Mouse (Mus musculus): ENCODE data around the gene Tmem229b. TPM values are rescaled to one million over a fixed set of nuclear protein-coding genes. Genes with fewer than 3 reads are reported as not detected.
A peak's percentile ranks its signal among the peaks of the same experiment; 100 is the strongest.
"Not testable (repeated sequence)": the region's sequence is repeated elsewhere in the genome, so short reads cannot be mapped to it uniquely, and the experiment has no call there.

Gene Tmem229b
- polyA plus RNA-seq, 1 experiment from 2014 or later = 2.6 TPM

- Histone ChIP-seq H3K27me3 (replicated peaks) (peaks cover 28% of the 10 kb centered on the region), H3K27ac (replicated peaks) (no peak overlapping the region), H3K4me3 (no peak overlapping the region), H3K4me1 (peaks cover 6% of the 10 kb centered on the region), H3K9me3 (no peaks in the 10 kb centered on the region), H3K4me2 (no peak overlapping the region), H3K9ac (no peak overlapping the region), H3K36me3 (peaks cover 13% of the 10 kb centered on the region)
- 65% methylated on average over 8 of the region's 8 CpGs for WGBS
- no peak for ATAC-seq (ENCODE audit: extremely low read depth, insufficient number of reproducible peaks, low FRiP score, low TSS enrichment)
Observed at GRCm38 (mm10) chr12:79039708-79040107, 32.3 kb upstream of the Tmem229b start.

- 37% methylated on average over 3 of the region's 3 CpGs for WGBS
- no peak for ATAC-seq (ENCODE audit: extremely low read depth, insufficient number of reproducible peaks, low FRiP score, low TSS enrichment)
- H3K4me3 ChIP-seq = no peak overlapping the region
- H3K9ac ChIP-seq = no peak overlapping the region
- H3K27me3 ChIP-seq (replicated peaks) = peaks cover 8% of the 10 kb centered on the region
- no peak overlapping the region for H3K27ac ChIP-seq (replicated peaks)
- no peaks in the 10 kb centered on the region for H3K9me3 ChIP-seq
- no peaks in the 10 kb centered on the region for H3K4me1 ChIP-seq
- H3K36me3 ChIP-seq = 0 out of 2 replicates have a peak, but pooled peaks cover under 1% of the 10 kb centered on the region
- H3K4me2 ChIP-seq = no peak overlapping the region
Observed at GRCm38 (mm10) chr12:79035349-79035748, 27.9 kb upstream of the Tmem229b start.

- no peaks in the 10 kb centered on the region for H3K9me3 ChIP-seq
- WGBS = 97% methylated on average over 2 of the region's 2 CpGs
Observed at GRCm38 (mm10) chr12:79034331-79034730, 26.9 kb upstream of the Tmem229b start.

GRCm38 (mm10) chr12:79028911-79029861 lies 21.8 kb upstream of the Tmem229b start, which contains the start of gene Plekhh1:
Plekhh1 (plus strand) TSS chr12:79029163.
- ATAC-seq (ENCODE audit: extremely low read depth, insufficient number of reproducible peaks, low FRiP score, low TSS enrichment) = peak; percentile 61; the same call in 1 of the 2 replicates
- H3K9me3 ChIP-seq = no peaks in the 10 kb centered on the region
- peak within 1 kb of the TSS; percentile 98 for H3K4me2 ChIP-seq
- H3K9ac ChIP-seq = peak within 1 kb of the TSS; percentile 95
- no peaks in the 10 kb centered on the region for H3K36me3 ChIP-seq
- peaks cover 8% of the 10 kb centered on the region for H3K4me1 ChIP-seq
- under 1% methylated on average over 77 of the region's 80 CpGs for WGBS
- peak within 1 kb of the TSS; percentile 36; the same call in 1 of the 2 replicates for H3K27ac ChIP-seq (replicated peaks)
- H3K4me3 ChIP-seq = peak within 1 kb of the TSS; percentile 87
- H3K27me3 ChIP-seq (replicated peaks) = peaks cover 15% of the 10 kb centered on the region

More at GRCm38 (mm10) chr12:79034331-79034730, 26.9 kb upstream of the Tmem229b start:
- Histone ChIP-seq H3K4me3 (no peak overlapping the region), H3K9ac (no peak overlapping the region), H3K27me3 (replicated peaks) (peaks cover 8% of the 10 kb centered on the region), H3K4me1 (peaks cover 8% of the 10 kb centered on the region; the same call in 1 of the 2 replicates), H3K27ac (replicated peaks) (no peak overlapping the region), H3K4me2 (no peak overlapping the region), H3K36me3 (no peaks in the 10 kb centered on the region)
- ATAC-seq (ENCODE audit: extremely low read depth, insufficient number of reproducible peaks, low FRiP score, low TSS enrichment) = no peak

GRCm38 (mm10) chr12:79027526-79027925 lies 20.1 kb upstream of the Tmem229b start:
- 87% methylated on average over 8 of the region's 8 CpGs for WGBS
- not testable (repeated sequence) for H3K9ac ChIP-seq; H3K27ac ChIP-seq (replicated peaks); H3K36me3 ChIP-seq; H3K4me2 ChIP-seq; H3K4me3 ChIP-seq; H3K9me3 ChIP-seq; H3K4me1 ChIP-seq; ATAC-seq (ENCODE audit: extremely low read depth, insufficient number of reproducible peaks, low FRiP score, low TSS enrichment)
- peaks cover 20% of the 10 kb centered on the region for H3K27me3 ChIP-seq (replicated peaks)

- 0 out of 2 replicates have a peak, but pooled peaks cover 5% of the 10 kb centered on the region for H3K4me1 ChIP-seq
- H3K9me3 ChIP-seq = no peaks in the 10 kb centered on the region
- H3K4me2 ChIP-seq = no peak overlapping the region
- H3K9ac ChIP-seq = no peak overlapping the region
- no peak overlapping the region for H3K4me3 ChIP-seq
- 8% methylated on average over 3 of the region's 3 CpGs for WGBS
- no peak for ATAC-seq (ENCODE audit: extremely low read depth, insufficient number of reproducible peaks, low FRiP score, low TSS enrichment)
- H3K27ac ChIP-seq (replicated peaks) = no peak overlapping the region
- H3K36me3 ChIP-seq = no peaks in the 10 kb centered on the region
- peaks cover 16% of the 10 kb centered on the region for H3K27me3 ChIP-seq (replicated peaks)
Observed at GRCm38 (mm10) chr12:79022882-79023281, 15.5 kb upstream of the Tmem229b start.

GRCm38 (mm10) chr12:79021902-79022301 lies 14.5 kb upstream of the Tmem229b start:
- no peak for ATAC-seq (ENCODE audit: extremely low read depth, insufficient number of reproducible peaks, low FRiP score, low TSS enrichment)
- Histone ChIP-seq H3K4me3 (no peak overlapping the region), H3K4me1 (0 out of 2 replicates have a peak, but pooled peaks cover 5% of the 10 kb centered on the region), H3K36me3 (no peaks in the 10 kb centered on the region), H3K27me3 (replicated peaks) (peaks cover 16% of the 10 kb centered on the region), H3K9ac (no peak overlapping the region), H3K4me2 (no peak overlapping the region), H3K27ac (replicated peaks) (no peak overlapping the region), H3K9me3 (no peaks in the 10 kb centered on the region)
- WGBS = 77% methylated on average over 1 of the region's 1 CpGs

GRCm38 (mm10) chr12:79017994-79018399 lies 10.6 kb upstream of the Tmem229b start:
- Histone ChIP-seq H3K9ac (no peak overlapping the region), H3K9me3 (no peaks in the 10 kb centered on the region), H3K4me1 (0 out of 2 replicates have a peak, but pooled peaks cover 5% of the 10 kb centered on the region), H3K36me3 (no peaks in the 10 kb centered on the region), H3K4me2 (no peak overlapping the region), H3K27me3 (replicated peaks) (0 out of 2 replicates have a peak, but pooled peaks cover 6% of the 10 kb centered on the region), H3K27ac (replicated peaks) (no peak overlapping the region), H3K4me3 (no peak overlapping the region)
- no peak for ATAC-seq (ENCODE audit: extremely low read depth, insufficient number of reproducible peaks, low FRiP score, low TSS enrichment)
- WGBS = 63% methylated on average over 4 of the region's 4 CpGs

GRCm38 (mm10) chr12:79016109-79016508 lies 8.7 kb upstream of the Tmem229b start:
- 46% methylated on average over 5 of the region's 5 CpGs for WGBS
- no peak for ATAC-seq (ENCODE audit: extremely low read depth, insufficient number of reproducible peaks, low FRiP score, low TSS enrichment)

GRCm38 (mm10) chr12:79010569-79010968 lies 3.1 kb upstream of the Tmem229b start:
- Histone ChIP-seq H3K27ac (replicated peaks) (no peak overlapping the region), H3K4me3 (no peak overlapping the region), H3K9me3 (no peaks in the 10 kb centered on the region), H3K9ac (no peak overlapping the region), H3K27me3 (replicated peaks) (peaks cover 15% of the 10 kb centered on the region), H3K36me3 (no peaks in the 10 kb centered on the region), H3K4me2 (no peak overlapping the region), H3K4me1 (peaks cover 19% of the 10 kb centered on the region)
- 39% methylated on average over 3 of the region's 3 CpGs for WGBS
- ATAC-seq (ENCODE audit: extremely low read depth, insufficient number of reproducible peaks, low FRiP score, low TSS enrichment) = no peak

More at GRCm38 (mm10) chr12:79016109-79016508, 8.7 kb upstream of the Tmem229b start:
- Histone ChIP-seq H3K36me3 (no peaks in the 10 kb centered on the region), H3K27ac (replicated peaks) (no peak overlapping the region), H3K9me3 (no peaks in the 10 kb centered on the region), H3K4me1 (peaks cover 8% of the 10 kb centered on the region; the same call in 1 of the 2 replicates), H3K9ac (no peak overlapping the region), H3K4me2 (no peak overlapping the region), H3K27me3 (replicated peaks) (0 out of 2 replicates have a peak, but pooled peaks cover 6% of the 10 kb centered on the region), H3K4me3 (no peak overlapping the region)

- Histone ChIP-seq H3K4me2 (peak overlapping the region; percentile 95), H3K36me3 (no peaks in the 10 kb centered on the region), H3K9ac (peak overlapping the region; percentile 89), H3K4me3 (peak overlapping the region; percentile 97), H3K9me3 (no peaks in the 10 kb centered on the region), H3K27ac (replicated peaks) (no peak overlapping the region), H3K4me1 (peaks cover 19% of the 10 kb centered on the region), H3K27me3 (replicated peaks) (peaks cover 42% of the 10 kb centered on the region)
- under 1% methylated on average over 46 of the region's 53 CpGs for WGBS
- ATAC-seq (ENCODE audit: extremely low read depth, insufficient number of reproducible peaks, low FRiP score, low TSS enrichment) = no peak
Observed at GRCm38 (mm10) chr12:79006478-79007125, 825 bp downstream of the Tmem229b start.
